Mouse (Mus musculus) heart, postnatal 0 days (tissue): ENCODE measurements around the gene Mut.

ENCODE experiments used
- CTCF ChIP-seq: IDR thresholded peaks from 2 replicates; pipeline ENCODE4 v1.5.1; 2016; ENCODE audit warnings: antibody characterized with exemption, control low read depth, low read depth
- EP300 ChIP-seq: IDR thresholded peaks from 2 replicates; pipeline ENCODE4 v1.6.1; 2016; ENCODE audit warnings: antibody characterized with exemption, low read depth

DNA sequence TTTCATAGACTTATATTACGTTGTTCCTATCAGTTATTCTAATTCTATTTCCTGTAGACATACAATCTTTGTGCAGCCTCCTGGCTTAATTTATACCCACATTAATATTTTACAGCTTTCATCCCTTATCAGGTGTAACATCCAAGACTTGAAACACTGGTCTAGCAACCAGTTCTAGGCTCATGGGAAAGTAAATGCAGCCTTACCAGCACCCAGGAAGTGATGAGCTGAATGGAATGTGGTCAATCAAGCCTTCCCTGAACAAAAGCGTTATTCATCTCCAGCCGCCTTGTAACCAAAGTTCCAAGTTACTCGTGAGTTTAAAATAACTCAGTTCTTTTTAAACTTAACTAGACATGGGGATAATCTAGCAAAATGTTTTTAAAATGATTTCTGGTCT lies 49.3 kb upstream of the Mut start:
- TF ChIP-seq CTCF: no peak
- TF ChIP-seq EP300: no peak
